Mouse (Mus musculus): Measurements from ENCODE around the gene Etv6.

Etv6 gene

DNA sequence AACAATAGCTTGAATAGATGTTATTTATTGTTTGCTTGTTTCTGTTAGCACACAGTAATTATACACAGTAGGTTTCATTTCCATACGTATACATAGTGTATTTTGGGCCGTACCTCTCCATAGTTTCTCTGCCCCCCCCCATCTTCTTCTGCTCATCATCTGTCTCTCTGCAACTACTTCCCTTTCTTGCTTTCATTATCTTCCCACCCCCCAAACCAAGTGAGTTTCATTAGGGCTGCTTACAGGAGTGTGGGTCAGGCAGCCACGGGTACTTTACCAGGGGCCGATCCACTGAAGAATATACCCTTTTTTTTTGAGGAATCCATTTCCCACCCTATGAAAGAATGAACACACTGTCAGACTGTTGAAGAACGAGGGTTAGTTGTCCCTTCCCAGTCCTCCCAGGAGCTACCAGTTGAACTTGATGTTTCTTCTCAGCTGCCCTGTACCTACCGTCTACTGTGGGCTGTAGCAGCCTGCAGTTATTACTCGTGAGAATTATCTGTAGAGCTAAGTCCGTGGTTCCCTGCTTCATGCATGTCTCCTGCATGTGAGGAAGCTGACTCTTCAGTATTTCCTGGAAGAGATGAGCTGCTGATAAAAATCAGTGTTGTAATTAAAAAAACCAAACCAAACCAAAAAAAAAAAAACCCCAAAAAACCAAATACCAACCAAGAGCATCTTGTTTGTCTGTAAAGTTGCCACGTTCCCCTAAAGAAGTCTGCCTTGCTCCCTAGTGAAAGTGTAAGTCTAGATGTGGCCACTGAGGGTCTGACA, 9.8 kb downstream of the Etv6 start:
- no peak for DNase-seq

DNA sequence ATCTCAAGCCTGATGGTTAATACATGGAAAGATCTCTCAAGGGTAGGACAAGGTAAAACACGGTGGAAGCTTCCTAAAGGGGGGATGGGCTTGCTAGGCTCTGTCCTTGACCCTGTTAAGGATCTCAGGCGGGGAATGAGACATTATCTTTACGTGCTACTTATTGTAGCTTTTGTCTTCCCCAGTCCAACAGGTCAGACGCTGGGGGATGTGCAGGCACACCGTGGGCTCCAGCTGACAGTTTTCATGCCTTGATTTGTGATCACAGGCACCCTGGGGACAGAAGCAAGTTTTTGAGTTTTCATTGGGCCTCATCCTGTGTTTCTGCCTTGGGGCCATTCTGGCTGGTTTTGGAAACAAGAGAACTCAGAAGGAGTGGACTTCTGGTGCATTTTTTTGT, 10.6 kb downstream of the Etv6 start:
- no peak for DNase-seq

DNA sequence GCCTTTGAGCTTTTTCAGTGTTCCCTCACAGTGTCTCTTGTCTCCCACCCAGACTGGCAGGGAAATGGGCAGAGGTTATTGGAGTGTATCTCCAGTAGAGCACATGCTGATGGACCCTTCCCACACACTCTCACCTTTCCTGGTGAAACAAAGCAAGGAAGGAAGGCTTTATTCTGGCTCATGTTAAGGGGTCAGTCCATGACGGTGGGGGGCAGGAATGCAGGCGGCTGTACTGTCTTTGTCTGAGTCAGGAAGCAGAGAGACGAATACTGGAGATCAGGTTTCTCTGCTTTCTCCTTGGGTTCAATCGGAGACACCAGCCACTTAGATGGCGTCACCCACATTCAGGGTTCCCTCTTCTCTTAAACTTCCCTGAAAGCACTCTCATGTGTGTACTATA, 11.7 kb downstream of the Etv6 start:
- no peak for DNase-seq

DNA sequence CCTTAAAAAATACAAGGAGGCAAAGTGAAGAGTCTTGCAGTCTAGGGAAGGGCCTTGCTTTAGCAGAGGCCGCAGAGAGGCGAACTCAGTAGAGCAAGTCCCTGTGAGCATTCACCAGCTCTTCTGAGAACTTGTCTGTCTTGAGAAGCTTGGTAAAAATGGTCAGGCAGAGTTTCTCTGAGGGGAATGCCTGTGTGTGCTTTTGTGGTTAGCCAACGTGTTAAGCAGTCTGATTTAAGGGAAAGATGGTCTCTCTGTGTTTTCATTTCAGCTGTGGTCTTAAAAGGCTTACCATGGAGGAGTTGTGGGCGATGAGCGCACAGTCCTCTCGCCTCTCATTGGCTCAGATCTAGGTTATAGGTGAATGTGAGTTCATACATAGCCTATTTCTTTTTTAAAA, 12.5 kb downstream of the Etv6 start:
- no peak for DNase-seq

DNA sequence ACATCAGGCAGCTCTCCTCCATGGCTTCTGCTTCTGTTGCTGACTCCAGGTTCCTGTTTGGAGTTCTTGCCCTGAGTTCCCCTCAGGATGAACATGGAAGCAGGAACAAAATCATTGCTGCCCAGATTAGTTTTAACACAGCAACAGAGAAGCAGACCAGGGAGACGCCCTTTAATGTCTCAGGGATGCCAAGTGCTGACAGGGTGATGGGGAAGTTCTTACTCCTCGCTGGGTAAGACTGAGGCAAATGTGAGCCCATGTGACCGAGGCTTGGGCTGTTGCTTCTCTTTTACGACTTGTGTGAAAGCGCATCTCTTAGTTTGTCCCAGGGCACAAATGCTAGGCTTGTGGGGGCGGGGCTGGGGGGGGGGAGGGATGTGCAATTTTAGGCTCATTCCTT, 13.5 kb downstream of the Etv6 start:
- DNase-seq, result no peak

DNA sequence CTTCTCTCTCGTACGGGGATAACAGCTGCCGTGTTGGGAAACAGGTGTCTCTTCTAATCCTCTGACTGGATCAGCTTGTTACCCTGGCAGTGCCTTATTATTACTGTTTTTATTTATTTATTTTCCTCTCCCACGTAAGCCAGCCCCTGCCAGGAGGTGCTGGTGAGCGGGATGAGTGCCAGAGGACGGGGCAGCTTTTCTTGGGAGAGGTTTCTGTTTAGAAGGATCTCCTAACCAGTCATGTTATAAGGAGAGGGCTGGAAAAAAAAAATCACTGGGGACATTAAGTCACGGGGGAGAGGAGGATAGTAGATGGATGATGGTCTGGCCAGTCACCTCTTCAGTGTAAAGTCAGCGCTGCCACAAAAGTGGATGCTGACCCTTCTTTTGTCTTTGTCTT, 15.0 kb downstream of the Etv6 start:
- no peak for DNase-seq

DNA sequence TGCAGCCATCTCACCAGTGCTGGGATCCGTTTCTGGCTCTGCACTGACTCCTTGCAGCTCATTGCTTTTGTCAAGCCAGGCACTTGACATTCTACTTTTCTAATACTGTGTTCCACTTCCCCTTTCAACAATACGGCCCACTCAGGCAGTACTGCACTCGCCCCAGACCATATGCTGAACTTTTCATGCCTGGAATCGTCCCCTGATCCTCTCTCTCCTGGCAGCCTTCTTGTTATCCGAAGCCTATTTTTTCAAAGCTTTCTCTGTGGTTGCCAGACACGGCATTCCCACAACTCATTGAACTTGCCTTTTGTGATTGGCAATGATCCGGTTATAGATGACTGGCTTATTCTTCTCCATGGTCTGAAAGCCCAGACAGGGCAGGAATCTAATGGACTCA, 16.4 kb downstream of the Etv6 start:
- no peak for DNase-seq

DNA sequence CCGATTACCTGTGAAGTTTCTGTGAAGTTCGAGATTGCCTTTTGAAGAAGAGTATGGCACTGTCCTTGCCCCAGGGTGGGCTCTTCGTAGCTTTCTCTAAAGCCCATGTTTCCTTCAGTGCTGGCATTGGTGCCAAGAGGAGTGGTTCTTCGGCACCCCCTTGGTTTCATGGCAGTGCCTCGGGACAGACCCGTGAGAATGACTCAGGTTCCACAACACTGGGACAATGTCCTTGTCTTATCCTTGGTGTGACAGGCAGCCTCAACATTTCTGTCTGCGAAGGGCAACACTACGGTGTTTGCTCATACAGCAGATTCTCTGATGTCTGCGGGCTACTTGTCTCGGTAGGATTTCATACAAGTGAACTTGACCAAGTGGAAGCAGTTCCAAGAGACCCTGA, 17.6 kb downstream of the Etv6 start:
- DNase-seq, result no peak

DNA sequence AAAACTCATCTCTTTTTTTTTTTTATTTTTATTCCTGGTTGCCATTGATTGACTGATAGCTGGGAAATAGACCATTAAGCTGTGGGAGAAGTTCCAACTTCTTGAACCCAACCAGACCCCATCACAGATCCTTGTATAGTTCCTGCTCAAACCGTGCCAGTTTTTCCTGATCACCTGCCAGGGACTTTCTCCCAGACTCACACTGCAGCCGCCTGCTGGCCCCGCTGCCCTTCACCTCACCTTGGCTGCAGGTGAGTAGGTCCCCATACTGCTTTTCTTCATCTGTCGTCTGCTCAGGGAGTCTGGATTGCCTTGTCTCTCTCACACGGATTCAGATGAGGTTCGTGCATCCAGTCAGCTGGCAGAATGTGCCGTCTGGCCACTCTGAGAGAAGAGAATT, 18.1 kb downstream of the Etv6 start:
- no peak for DNase-seq

DNA sequence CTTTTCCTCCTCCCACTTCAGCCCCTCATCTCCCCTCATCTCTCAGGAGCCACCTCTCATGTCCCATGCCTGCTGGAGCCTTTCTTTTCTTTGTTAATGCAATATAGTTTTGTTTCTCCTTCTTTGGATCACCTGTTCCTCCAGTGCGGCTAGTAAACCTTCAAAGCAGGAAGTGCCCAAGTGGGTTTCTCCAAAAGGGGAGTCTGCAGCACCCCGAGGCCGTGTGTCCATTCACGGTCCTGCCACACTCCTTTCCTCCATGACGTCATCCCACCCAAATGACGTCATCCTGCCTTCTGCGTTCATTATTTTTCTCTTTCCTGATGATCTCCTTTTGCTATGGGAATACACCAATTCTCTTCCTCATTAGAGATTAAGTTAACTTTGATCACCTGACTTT, 20.1 kb downstream of the Etv6 start:
- no peak for DNase-seq

DNA sequence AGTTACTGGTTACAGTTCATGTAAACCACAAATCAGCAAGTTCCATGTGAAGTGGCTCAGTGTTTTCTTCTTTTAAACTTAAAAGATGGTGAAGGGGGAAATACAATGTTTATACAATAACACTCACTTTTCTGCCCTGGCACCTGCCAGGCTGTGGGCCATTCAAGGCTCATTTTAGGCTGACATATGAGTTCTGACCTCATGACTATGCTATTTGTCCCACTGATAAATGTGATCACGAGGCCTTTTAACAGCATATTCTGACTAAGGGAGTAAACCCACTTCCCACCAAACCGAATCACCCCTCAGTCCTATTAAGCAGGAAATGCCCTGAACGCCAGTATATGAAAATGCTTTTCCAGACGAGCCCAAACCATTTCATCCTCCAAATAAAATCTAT, 23.0 kb downstream of the Etv6 start:
- no peak for DNase-seq

DNA sequence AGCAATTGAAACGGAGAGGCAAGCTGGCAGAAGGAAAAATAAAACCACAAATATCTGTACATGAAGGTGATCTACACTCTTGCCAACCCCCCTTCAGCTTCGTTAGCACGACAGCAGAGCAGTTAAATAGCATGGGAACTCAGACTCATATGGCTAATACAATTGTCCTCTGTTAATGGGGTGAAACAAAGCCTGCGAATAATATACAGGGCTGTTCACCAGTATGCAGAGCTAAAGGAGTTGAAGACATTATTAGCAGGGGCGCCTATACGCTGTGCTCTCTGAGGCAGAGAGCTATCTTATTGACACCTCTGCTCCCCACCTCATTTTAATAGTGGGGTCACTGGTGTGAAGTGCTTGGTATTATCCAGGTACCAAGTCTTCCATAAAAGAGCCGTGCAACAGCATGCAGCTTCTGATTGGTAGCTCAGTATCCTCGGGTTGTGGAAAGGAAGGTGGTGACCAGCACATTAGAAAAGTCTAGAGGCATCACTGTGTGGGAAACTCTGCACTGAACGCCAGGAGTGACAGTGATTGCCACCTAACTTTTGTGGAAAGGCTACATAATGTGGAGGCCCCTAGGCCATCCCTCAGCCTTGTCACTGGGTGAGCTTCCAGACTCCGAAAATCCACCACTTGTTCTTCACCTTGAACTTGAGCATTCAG, 23.5 kb downstream of the Etv6 start:
- DNase-seq, result no peak

DNA sequence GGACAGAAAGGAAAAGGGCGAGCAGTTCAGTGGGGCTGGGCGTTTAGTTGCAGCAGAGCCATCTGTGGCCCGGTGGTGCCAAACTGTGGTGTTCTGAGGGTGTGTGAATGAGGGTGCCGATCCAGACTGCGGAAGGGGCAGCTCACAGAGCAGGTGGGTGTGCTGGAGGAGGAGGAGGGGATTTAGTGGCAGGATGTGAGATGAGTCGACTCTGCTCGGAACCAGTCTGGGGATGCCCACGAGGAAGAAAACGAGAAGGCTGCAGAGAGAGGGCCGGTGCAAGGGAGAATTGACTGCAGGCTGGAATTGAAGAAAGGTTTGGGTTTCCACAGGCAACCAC, 24.0 kb downstream of the Etv6 start:
- no peak for DNase-seq

DNA sequence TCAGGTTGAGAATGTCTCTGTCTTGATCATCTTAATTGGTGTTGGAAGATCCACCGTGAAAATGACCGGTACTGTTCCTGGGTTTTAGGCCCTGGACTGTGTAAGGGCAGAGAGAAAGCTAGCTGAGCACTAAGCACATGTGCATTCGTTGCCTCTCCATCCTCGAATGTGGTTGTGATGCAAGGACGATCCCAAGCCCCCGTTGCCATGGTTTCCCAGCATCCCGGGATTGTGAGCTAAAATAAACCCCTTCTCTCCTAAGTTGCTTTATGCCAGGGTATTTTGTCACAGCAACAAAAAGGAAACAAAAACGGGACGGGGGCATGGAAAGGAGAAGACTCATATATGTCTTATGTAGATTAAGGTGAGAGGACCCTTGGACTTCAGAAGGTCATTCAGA, 24.5 kb downstream of the Etv6 start:
- no peak for DNase-seq

DNA sequence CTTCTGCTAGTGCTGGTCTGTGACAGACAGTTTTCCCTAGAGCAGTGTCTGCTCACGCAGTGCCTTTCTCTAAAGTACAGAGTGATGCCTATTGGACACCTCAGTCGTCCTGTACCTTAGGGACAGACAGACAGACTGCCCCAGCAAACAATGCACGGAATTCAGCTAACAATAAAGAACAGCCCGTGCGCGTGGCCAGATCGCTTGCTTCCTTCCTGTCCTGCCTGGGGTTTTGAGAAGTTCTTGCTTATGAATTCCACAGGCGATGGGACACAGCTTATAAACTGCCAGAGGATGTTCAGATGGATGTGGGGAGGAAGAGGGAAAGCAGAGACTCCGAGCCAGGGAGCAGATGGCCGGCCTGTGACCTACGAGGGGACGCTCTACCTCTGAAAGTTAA, 25.3 kb downstream of the Etv6 start:
- DNase-seq, result no peak

DNA sequence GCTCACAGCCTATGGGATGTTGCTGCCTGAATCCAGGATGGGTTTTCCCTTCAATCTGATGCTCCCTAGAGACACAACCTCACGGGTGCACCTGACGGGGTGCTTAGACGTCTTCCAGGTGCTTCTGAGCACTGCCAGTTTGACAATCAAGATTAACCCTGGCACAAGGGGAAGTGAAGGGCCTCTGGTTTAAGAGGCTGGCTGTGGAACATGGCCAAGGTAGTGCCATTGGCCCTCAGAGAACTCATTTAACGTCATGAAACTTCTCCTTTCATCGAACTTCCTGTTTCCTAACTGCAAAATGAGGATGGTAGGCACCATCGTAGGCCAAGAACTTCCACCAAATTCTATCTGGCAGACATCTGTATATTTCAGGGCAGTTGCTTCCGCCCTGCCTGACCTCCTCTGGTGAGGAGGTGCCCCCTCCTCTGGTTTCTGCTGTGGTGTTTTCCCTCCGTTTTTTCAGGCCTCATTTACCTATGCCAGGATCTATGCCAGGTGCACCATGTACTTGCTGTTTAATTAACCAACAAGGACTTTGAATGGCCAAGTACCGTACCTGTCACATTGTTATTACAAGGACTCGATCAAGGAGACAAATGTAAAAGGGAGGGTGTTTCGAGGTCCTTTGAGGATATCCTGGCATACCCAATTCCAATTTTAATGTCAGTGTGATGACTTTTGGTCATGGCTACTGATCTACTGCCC, 29.7 kb downstream of the Etv6 start:
- DNase-seq, result no peak

DNA sequence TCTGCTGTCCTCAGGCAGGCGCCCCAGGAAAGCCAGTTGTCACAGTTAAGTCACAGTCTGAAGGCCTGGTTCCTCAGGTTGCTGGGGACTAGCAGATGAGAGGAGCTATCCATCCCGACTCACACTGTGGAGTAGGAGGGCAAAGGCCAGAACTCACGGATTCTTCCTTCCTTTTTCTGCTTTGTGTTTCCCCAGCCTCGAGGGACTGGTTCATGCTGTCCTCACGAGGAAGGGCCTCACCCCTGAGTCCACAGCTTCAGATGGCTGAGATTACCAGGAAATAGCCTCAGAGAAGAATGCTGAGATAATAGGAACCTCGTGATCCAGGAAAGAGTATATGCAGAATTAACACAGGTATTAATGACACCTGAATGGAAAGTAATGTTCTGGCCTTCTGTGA, 30.6 kb downstream of the Etv6 start:
- DNase-seq, result no peak

DNA sequence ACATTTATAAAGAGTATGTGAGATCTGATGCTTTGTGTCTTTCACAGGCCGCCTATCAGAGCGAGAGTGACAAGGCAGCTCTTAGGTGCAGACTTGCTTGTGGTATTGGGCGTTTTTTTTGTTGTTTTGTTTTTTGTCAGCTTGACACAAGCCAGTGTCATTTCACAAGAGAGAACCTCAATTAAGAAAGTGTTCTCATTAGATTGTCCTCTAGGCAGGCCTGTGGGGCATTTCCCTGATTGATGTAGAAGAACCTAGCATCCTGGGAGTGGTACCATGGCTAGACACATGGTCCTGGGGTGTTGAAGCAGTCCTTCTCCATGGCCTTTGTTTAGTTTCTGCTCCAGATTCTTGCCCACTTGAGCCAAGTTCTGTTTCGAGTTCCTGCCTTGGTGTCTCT, 31.5 kb downstream of the Etv6 start:
- no peak for DNase-seq

DNA sequence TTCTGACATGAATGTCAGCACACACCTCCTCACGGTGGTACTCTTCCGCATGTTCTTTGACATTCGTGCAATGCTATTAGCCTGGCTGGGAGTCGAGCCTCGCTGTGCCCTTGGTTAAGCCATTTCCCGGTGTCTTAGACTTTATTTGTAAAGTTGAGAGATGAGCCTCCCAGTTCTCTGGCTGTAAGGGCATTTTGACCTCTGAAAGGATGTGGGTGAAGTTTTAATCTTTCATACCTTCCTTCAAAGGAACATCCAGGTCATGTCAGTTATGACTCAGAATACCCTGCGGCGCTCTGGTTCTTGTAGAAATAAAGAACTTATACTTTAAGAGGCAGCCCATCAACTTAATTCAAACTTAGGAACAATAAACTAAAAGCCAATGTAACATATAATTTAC, 32.0 kb downstream of the Etv6 start:
- no peak for DNase-seq

DNA sequence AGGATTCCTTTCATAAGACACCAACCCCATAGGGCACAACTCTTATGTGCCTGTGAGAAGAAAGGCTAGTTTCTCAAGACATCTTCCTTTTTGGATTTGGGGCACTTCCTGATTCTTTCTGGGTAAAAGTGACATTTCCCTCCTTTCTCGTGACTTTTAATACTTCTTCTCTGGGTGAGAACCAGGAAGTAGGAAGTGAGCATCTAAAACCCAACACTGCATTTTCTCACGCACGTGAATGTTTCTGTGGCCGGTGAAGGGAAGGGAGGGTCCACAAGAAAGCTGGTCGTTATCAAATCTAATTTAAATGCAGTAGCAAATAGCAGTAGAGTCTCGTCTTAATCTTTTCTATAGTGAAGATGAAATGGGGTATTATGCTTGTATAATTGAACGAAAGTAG, 36.9 kb downstream of the Etv6 start:
- no peak for DNase-seq

DNA sequence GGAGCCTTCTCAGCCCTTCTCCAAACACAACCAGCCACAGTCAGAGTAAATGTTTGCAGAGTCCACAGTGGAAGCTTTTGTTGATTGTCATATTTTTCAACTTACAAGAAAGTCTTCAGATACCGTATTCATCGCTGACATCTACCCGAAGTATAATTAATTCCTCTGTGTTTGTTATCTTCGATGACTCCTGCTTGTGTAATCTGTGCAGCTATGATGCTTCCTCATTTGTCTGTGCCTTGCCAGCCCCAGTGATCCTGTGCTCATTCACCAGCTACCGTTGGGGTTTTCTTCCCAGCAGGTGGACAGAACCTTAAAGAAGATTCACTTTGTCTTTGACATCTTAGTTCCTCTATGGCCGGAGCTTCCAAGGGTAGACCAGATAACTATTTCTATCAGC, 37.4 kb downstream of the Etv6 start:
- DNase-seq, result no peak

DNA sequence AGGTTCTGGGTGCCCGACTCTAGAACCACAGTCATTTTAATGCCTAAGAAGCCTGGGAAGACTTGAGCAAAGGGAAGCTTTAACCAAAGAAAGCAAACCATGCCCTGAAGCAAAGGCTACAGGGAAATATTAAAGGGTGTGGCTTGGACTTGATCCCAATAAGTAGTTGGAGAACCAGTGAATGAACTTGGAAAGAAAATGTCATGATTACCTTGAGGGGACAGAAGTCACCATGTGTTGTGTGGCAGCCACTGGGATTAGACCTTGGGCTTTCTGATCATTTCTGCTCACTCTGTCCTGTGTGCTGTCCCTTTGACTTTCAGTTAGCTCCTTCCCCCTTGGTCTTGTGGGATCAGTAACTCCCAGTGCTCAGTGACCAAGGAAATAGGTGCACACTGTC, 38.9 kb downstream of the Etv6 start:
- DNase-seq, result no peak

DNA sequence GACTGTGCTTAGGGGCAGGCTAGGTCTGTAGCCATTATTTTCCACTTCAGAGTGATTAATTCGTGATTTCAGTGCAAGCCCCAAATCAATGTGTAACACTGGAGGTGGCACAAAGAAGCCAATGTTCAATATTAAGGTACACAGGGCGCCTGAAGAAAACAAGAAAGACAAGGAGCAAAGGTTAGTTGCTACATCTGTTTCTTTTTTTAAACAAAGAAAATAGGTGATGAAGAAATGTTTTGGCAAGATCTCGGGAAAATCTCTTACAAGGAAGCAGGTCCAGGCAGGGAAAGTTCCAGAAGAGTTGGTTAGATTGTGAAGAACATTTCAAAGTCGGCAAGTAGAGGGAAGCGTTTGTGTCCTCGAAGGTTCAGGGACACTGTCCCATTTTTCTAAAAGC, 39.5 kb downstream of the Etv6 start:
- DNase-seq, result no peak

DNA sequence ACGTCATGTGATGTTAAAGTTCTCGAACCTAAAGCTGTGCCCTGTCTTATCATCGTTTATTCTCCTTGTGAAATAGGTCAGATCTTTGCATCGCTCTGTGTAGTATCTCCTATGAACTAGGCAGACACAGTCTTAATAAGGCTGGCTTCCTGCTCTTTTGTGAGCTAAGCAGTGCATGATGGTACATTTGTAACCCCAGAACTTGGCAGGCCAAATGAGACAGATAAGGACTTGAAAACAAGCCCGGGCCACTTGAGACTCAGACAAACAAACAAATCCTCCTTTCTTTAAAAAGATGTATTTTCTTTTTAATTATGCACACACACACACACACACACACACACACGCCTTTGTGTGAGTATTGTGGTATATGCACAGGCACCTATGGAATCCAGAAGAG, 42.5 kb downstream of the Etv6 start:
- no peak for DNase-seq

DNA sequence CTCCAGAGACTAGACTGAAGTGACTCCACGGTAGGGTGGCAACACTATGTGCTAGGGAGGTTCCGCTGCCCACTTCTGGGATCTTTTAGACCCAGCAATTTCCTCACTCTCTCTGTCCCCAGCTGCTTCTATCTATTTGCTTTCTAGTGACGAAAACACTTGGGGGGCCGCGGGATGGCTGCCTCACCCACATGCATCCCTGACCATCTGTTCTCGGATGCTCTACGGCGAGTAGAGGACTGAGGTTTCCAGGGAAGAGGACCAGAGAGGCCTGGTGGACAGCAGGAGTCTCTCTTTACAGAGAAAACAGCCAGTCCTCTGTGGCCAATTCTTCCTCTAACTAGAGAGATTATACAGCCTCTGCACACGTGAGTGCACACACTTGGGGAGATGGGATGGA, 43.6 kb downstream of the Etv6 start:
- peak; percentile 40 for DNase-seq
